Mouse (Mus musculus) C2C12 (cell line): ENCODE results near the gene Zranb2.

Experiments used
- CEBPB ChIP-seq: IDR thresholded peaks from one replicate; pipeline ENCODE4 v1.6.1; 2011; ENCODE audit warnings: low read depth, mild to moderate bottlenecking, control low read depth, moderate library complexity
- CTCF ChIP-seq: IDR thresholded peaks from one replicate; pipeline ENCODE4 v1.5.1; 2011; ENCODE audit not compliant: control insufficient read depth, insufficient read depth, insufficient read length
- FOSL1 ChIP-seq: IDR thresholded peaks from one replicate; pipeline ENCODE4 v1.8.0; 2011; ENCODE audit warnings: mild to moderate bottlenecking, low read length; ENCODE audit not compliant: poor library complexity, insufficient read depth, severe bottlenecking
- MAX ChIP-seq: IDR thresholded peaks from one replicate; pipeline ENCODE4 v1.6.1; 2011; ENCODE audit warnings: mild to moderate bottlenecking, control low read depth
- MYOD1 ChIP-seq: IDR thresholded peaks from one replicate; pipeline ENCODE4 v1.6.1; 2011; ENCODE audit warnings: low read depth; ENCODE audit not compliant: control insufficient read depth, insufficient read length
- MYOG ChIP-seq: IDR thresholded peaks from one replicate; pipeline ENCODE4 v1.6.1; 2011; ENCODE audit not compliant: control insufficient read depth, insufficient read length; ENCODE audit errors: extremely low read depth

- TF ChIP-seq MYOG: no peak
- TF ChIP-seq CTCF: no peak
- TF ChIP-seq MAX: no peak
- TF ChIP-seq CEBPB: no peak
- no peak for TF ChIP-seq MYOD1
- TF ChIP-seq FOSL1: no peak
Observed at GRCm38 (mm10) chr3:157580299-157580698, 46.3 kb downstream of the Zranb2 start.
